Mouse (Mus musculus) right cerebral cortex, postnatal 14 days (tissue): ENCODE measurements around the gene Gm10487.
"Not testable (repeated sequence)": the region's sequence is repeated elsewhere in the genome, so short reads cannot be mapped to it uniquely, and the experiment has no call there.

Source experiments
- DNase-seq: peaks from one replicate; pipeline ENCODE4 v3.0.0; 2022

Gm10487 gene

DNA sequence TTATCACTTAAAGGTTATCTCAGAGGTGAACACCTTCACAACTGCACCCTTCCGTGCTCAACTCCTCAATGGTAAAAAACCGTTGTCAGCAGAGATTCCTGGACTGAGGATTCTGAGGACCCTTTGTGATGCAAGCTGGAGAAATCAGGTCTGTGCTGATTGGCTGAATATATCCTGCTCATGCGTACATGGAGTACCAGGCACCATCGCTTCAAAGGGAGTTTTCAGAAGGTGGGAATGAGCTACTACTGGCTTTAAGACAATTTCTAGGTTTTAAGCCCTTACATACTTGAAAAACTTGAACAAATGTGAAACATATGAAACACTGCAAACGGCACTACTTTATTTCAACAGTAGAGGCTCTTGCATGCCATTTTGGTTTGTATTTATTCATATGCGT is at the start of gene Gm10487:
TSS of gene Gm10487 (minus strand) at position 101 of the 400 bp plus-strand sequence.
- DNase-seq, result not testable (repeated sequence)
